Mouse (Mus musculus) lung, postnatal 0 days (tissue): Measurements from ENCODE around the gene Hoxa5. TPM values are rescaled to one million over a fixed set of nuclear protein-coding genes. Genes with fewer than 3 reads are reported as not detected.

Experiments
- ATAC-seq: fragments of 200-750 bp; cut with Nextera tagmentation; 2 replicates; pipeline ENCODE4 v1.8.0; 2017; ENCODE audit warnings: moderate library complexity
- DNase-seq: peaks from one replicate; pipeline ENCODE4 v3.0.0-alpha.2; 2016; ENCODE audit warnings: low spot score
- H3K27ac ChIP-seq: fragments of 300-500 bp; sonication (generic); 2 replicates; pipeline ENCODE4 v1.5.1; 2014; ENCODE audit warnings: antibody characterized with exemption, mild to moderate bottlenecking, low read length, mixed read lengths
- H3K27me3 ChIP-seq: fragments of 300-500 bp; sonication (generic); replicated peaks from 2 replicates; pipeline ENCODE4 v1.6.1; 2014; ENCODE audit warnings: low read length, mixed read lengths; ENCODE audit not compliant: insufficient read depth
- H3K36me3 ChIP-seq: fragments of 300-500 bp; sonication (generic); 2 replicates; pipeline ENCODE4 v1.6.1; 2014; ENCODE audit warnings: low read length, mixed read lengths; ENCODE audit not compliant: insufficient read depth
- H3K4me1 ChIP-seq: fragments of 300-500 bp; sonication (generic); 2 replicates; pipeline ENCODE4 v1.6.1; 2014; ENCODE audit warnings: antibody characterized with exemption, low read depth, low read length, mixed read lengths; ENCODE audit not compliant: insufficient read depth
- H3K4me2 ChIP-seq: fragments of 300-500 bp; sonication (generic); replicated peaks from 2 replicates; pipeline ENCODE4 v1.6.1; 2014; ENCODE audit warnings: low read depth, mild to moderate bottlenecking, low read length, moderate library complexity, mixed read lengths
- H3K4me3 ChIP-seq: fragments of 300-500 bp; sonication (generic); 2 replicates; pipeline ENCODE4 v1.5.1; 2014; ENCODE audit warnings: low read depth, low read length
- H3K9ac ChIP-seq: fragments of 300-500 bp; sonication (generic); replicated peaks from 2 replicates; pipeline ENCODE4 v1.6.1; 2014; ENCODE audit warnings: low read depth, mild to moderate bottlenecking
- H3K9me3 ChIP-seq: fragments of 300-500 bp; sonication (generic); 2 replicates; pipeline ENCODE4 v1.6.1; 2016; ENCODE audit warnings: low read length, mixed read lengths
- CTCF ChIP-seq: IDR thresholded peaks from 2 replicates; pipeline ENCODE4 v1.5.1; 2016; ENCODE audit warnings: antibody characterized with exemption, mild to moderate bottlenecking
- EP300 ChIP-seq: IDR thresholded peaks from 2 replicates; pipeline ENCODE4 v1.6.1; 2016; ENCODE audit warnings: antibody characterized with exemption, mild to moderate bottlenecking, control low read depth
- WGBS: fragments of 180-500 bp; shearing (Covaris S2); extraction: QIAGEN DNeasy Blood & Tissue Kit; methylation state at CpG from one replicate; pipeline ENCODE4 v1.1.7; 2014; 5-methylcytosine and 5-hydroxymethylcytosine counted together
- polyA plus RNA-seq: library from polyadenylated mRNA; unstranded; fragments of >200 nt; fragmentation: Nextera tagmentation; extraction: Ambion mirVana; gene quantifications from 2 replicates; pipeline ENCODE4 v1.2.1, GENCODE M21; 2015

Hoxa5 gene
- polyA plus RNA-seq, 1 experiment from 2014 or later = 40.3 TPM

GRCm38 (mm10) chr6:52180213-52180710, 24.1 kb downstream of the Hoxa5 start:
- ATAC-seq = no peak
- H3K4me2 ChIP-seq = peak overlapping the region; percentile 62
- DNase-seq = no peak
- 0 out of 2 replicates have a peak, but pooled peaks cover 6% of the 10 kb centered on the region for H3K4me1 ChIP-seq
- no peaks in the 10 kb centered on the region for H3K9me3 ChIP-seq
- peak overlapping the region; percentile 56 for H3K4me3 ChIP-seq
- H3K27me3 ChIP-seq = peaks cover 15% of the 10 kb centered on the region
- peak overlapping the region; percentile 65 for H3K9ac ChIP-seq
- TF ChIP-seq CTCF (no peak), EP300 (no peak)
- H3K27ac ChIP-seq = peak overlapping the region; percentile 73
- H3K36me3 ChIP-seq = no peaks in the 10 kb centered on the region
- 11% methylated on average over 11 of the region's 11 CpGs for WGBS

- H3K4me3 ChIP-seq = peak overlapping the region; percentile 56
- TF ChIP-seq EP300 (no peak), CTCF (no peak)
- peaks cover 15% of the 10 kb centered on the region for H3K27me3 ChIP-seq
- peak overlapping the region; percentile 65 for H3K9ac ChIP-seq
- no peak for ATAC-seq
- 4% methylated on average over 10 of the region's 10 CpGs for WGBS
- H3K27ac ChIP-seq = peak overlapping the region; percentile 73
- no peak for DNase-seq
- H3K9me3 ChIP-seq = no peaks in the 10 kb centered on the region
- no peaks in the 10 kb centered on the region for H3K36me3 ChIP-seq
- H3K4me2 ChIP-seq = peak overlapping the region; percentile 62
- H3K4me1 ChIP-seq = 0 out of 2 replicates have a peak, but pooled peaks cover 3% of the 10 kb centered on the region
Observed at GRCm38 (mm10) chr6:52179690-52180089, 24.7 kb downstream of the Hoxa5 start.

- DNase-seq (peak; percentile 18), ATAC-seq (no peak)
- H3K4me3 ChIP-seq = peak overlapping the region; percentile 56
- H3K27me3 ChIP-seq = peaks cover 13% of the 10 kb centered on the region
- H3K4me2 ChIP-seq = peak overlapping the region; percentile 62
- no peaks in the 10 kb centered on the region for H3K4me1 ChIP-seq
- H3K36me3 ChIP-seq = no peaks in the 10 kb centered on the region
- peak overlapping the region; percentile 73 for H3K27ac ChIP-seq
- H3K9me3 ChIP-seq = no peaks in the 10 kb centered on the region
- peak overlapping the region; percentile 65 for H3K9ac ChIP-seq
- 8% methylated on average over 3 of the region's 4 CpGs for WGBS
- TF ChIP-seq CTCF (no peak), EP300 (no peak)
Observed at GRCm38 (mm10) chr6:52178918-52179665, 25.3 kb downstream of the Hoxa5 start.

- peak overlapping the region; percentile 89 for H3K27ac ChIP-seq
- no peak for ATAC-seq
- H3K4me3 ChIP-seq = peak overlapping the region; percentile 56
- peaks cover 9% of the 10 kb centered on the region for H3K27me3 ChIP-seq
- H3K9me3 ChIP-seq = no peaks in the 10 kb centered on the region
- peak overlapping the region; percentile 65 for H3K9ac ChIP-seq
- 7% methylated on average over 9 of the region's 9 CpGs for WGBS
- peak overlapping the region; percentile 62 for H3K4me2 ChIP-seq
- TF ChIP-seq EP300 = no peak
- TF ChIP-seq CTCF = no peak
- no peak for DNase-seq
- no peaks in the 10 kb centered on the region for H3K36me3 ChIP-seq
- H3K4me1 ChIP-seq = no peaks in the 10 kb centered on the region
Observed at GRCm38 (mm10) chr6:52177806-52178205, 26.6 kb downstream of the Hoxa5 start.

GRCm38 (mm10) chr6:52177061-52177735, 27.2 kb downstream of the Hoxa5 start, which contains the start of gene 5730596B20Rik:
Gene 5730596B20Rik (plus strand): TSS chr6:52177498.
- Histone ChIP-seq H3K4me3 (peak within 1 kb of the TSS; percentile 56), H3K4me1 (no peaks in the 10 kb centered on the region), H3K27ac (peak within 1 kb of the TSS; percentile 89), H3K4me2 (peak within 1 kb of the TSS; percentile 62), H3K36me3 (no peaks in the 10 kb centered on the region), H3K9me3 (no peaks in the 10 kb centered on the region), H3K27me3 (peaks cover 9% of the 10 kb centered on the region), H3K9ac (peak within 1 kb of the TSS; percentile 65)
- no peak for ATAC-seq
- TF ChIP-seq EP300 (no peak), CTCF (no peak)
- peak; percentile 64 for DNase-seq
- WGBS = 1% methylated on average over 36 of the region's 36 CpGs

GRCm38 (mm10) chr6:52176391-52176790, 28.0 kb downstream of the Hoxa5 start:
- Histone ChIP-seq H3K36me3 (no peaks in the 10 kb centered on the region), H3K4me3 (peak overlapping the region; percentile 56), H3K9me3 (no peaks in the 10 kb centered on the region), H3K27me3 (peaks cover 3% of the 10 kb centered on the region; the same call in 1 of the 2 replicates), H3K4me2 (peak overlapping the region; percentile 62), H3K9ac (peak overlapping the region; percentile 65), H3K4me1 (no peaks in the 10 kb centered on the region), H3K27ac (peak overlapping the region; percentile 89)
- WGBS = 4% methylated on average over 6 of the region's 6 CpGs
- DNase-seq = no peak
- no peak for ATAC-seq
- TF ChIP-seq EP300 = no peak
- no peak for TF ChIP-seq CTCF
